Mouse (Mus musculus): ENCODE results near the gene Ttc7b.

Ttc7b gene

GRCm38 (mm10) chr12:100527241-100527640 lies 6.6 kb upstream of the Ttc7b start:
- DNase-seq (ENCODE audit: low read depth in 1 of 2, low spot score in 2 of 2) = no peak

- DNase-seq (ENCODE audit: low read depth in 1 of 2, low spot score in 2 of 2) = no peak
Observed at GRCm38 (mm10) chr12:100525939-100526338, 5.3 kb upstream of the Ttc7b start.

- DNase-seq (ENCODE audit: low read depth in 1 of 2, low spot score in 2 of 2) = peak in 1 of 2 experiments; percentile 25
Observed at GRCm38 (mm10) chr12:100520077-100520793, 391 bp downstream of the Ttc7b start.

GRCm38 (mm10) chr12:100519684-100520076 lies 946 bp downstream of the Ttc7b start:
- no peak for DNase-seq (ENCODE audit: low read depth in 1 of 2, low spot score in 2 of 2)

GRCm38 (mm10) chr12:100517371-100517770 lies 3.3 kb downstream of the Ttc7b start:
- no peak for DNase-seq (ENCODE audit: low read depth in 1 of 2, low spot score in 2 of 2)

- DNase-seq (ENCODE audit: low read depth in 1 of 2, low spot score in 2 of 2) = no peak
Observed at GRCm38 (mm10) chr12:100516161-100516838, 4.3 kb downstream of the Ttc7b start.

- no peak for DNase-seq (ENCODE audit: low read depth in 1 of 2, low spot score in 2 of 2)
Observed at GRCm38 (mm10) chr12:100515493-100515892, 5.1 kb downstream of the Ttc7b start.

GRCm38 (mm10) chr12:100514611-100515010 lies 6.0 kb downstream of the Ttc7b start:
- DNase-seq (ENCODE audit: low read depth in 1 of 2, low spot score in 2 of 2) = no peak

GRCm38 (mm10) chr12:100513131-100513530 lies 7.5 kb downstream of the Ttc7b start:
- DNase-seq (ENCODE audit: low read depth in 1 of 2, low spot score in 2 of 2) = no peak

- no peak for DNase-seq (ENCODE audit: low read depth in 1 of 2, low spot score in 2 of 2)
Observed at GRCm38 (mm10) chr12:100512641-100513040, 8.0 kb downstream of the Ttc7b start.

- DNase-seq (ENCODE audit: low read depth in 1 of 2, low spot score in 2 of 2) = no peak
Observed at GRCm38 (mm10) chr12:100509615-100510282, 10.9 kb downstream of the Ttc7b start.

- DNase-seq (ENCODE audit: low read depth in 1 of 2, low spot score in 2 of 2) = no peak
Observed at GRCm38 (mm10) chr12:100508668-100509067, 12.0 kb downstream of the Ttc7b start.

GRCm38 (mm10) chr12:100505484-100505883 lies 15.1 kb downstream of the Ttc7b start:
- no peak for DNase-seq (ENCODE audit: low read depth in 1 of 2, low spot score in 2 of 2)

GRCm38 (mm10) chr12:100504585-100504984 lies 16.0 kb downstream of the Ttc7b start:
- DNase-seq (ENCODE audit: low read depth in 1 of 2, low spot score in 2 of 2) = no peak

- no peak for DNase-seq (ENCODE audit: low read depth in 1 of 2, low spot score in 2 of 2)
Observed at GRCm38 (mm10) chr12:100503659-100504058, 17.0 kb downstream of the Ttc7b start.

- DNase-seq (ENCODE audit: low read depth in 1 of 2, low spot score in 2 of 2) = no peak
Observed at GRCm38 (mm10) chr12:100502544-100502943, 18.1 kb downstream of the Ttc7b start.

- DNase-seq (ENCODE audit: low read depth in 1 of 2, low spot score in 2 of 2) = no peak
Observed at GRCm38 (mm10) chr12:100501261-100501660, 19.4 kb downstream of the Ttc7b start.

- DNase-seq (ENCODE audit: low read depth in 1 of 2, low spot score in 2 of 2) = no peak
Observed at GRCm38 (mm10) chr12:100499469-100499868, 21.2 kb downstream of the Ttc7b start.

GRCm38 (mm10) chr12:100498006-100498405 lies 22.6 kb downstream of the Ttc7b start:
- DNase-seq (ENCODE audit: low read depth in 1 of 2, low spot score in 2 of 2) = no peak

- no peak for DNase-seq (ENCODE audit: low read depth in 1 of 2, low spot score in 2 of 2)
Observed at GRCm38 (mm10) chr12:100495083-100495482, 25.5 kb downstream of the Ttc7b start.

- no peak for DNase-seq (ENCODE audit: low read depth in 1 of 2, low spot score in 2 of 2)
Observed at GRCm38 (mm10) chr12:100493211-100493610, 27.4 kb downstream of the Ttc7b start.

- no peak for DNase-seq (ENCODE audit: low read depth in 1 of 2, low spot score in 2 of 2)
Observed at GRCm38 (mm10) chr12:100492676-100493075, 27.9 kb downstream of the Ttc7b start.

All from monocyte, adult 2 months (primary cell).